In the genomic region with DNA sequence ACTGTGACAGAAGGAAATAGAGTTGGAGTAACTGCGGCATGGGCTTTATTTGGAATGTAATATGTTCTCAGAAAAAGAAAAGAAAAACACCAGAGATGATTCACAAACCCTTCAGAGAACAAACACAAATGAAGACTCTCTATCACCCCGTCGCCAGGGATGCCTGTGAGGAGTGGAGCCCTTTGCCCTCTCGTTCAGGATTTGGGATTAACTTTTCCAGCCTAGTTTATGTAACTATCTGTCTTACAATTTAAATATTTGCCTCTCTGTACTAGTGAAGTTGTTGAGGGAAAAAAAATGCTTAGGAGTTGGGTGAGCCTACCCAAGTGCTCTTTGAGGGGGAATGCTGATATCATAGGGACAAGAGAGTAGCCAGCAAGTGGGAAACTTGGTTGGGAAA, we compare ENCODE assay signal across 20 mouse cellular contexts.
DNase-seq lines count a peak whose midpoint lies in the region; ATAC-seq and TF ChIP-seq lines count a peak whose summit lies in the region.
"Had no signal": no experiment of that assay in that cellular context is flagged by ENCODE, and none has a peak within 500 bp of the region (broad histone marks: within the 10 kb centered on the region; RNA-seq: fewer than 3 reads in every experiment).

No protein-coding gene starts in this region.

- peak; percentile 47 for DNase-seq in intestine, embryonic 14.5 days (ENCODE audit: low spot score)
- DNase-seq in liver, embryonic 11.5 days (ENCODE audit: low spot score): no peak
- peak; percentile 41 for DNase-seq in kidney, postnatal 14 days
- DNase-seq in cerebellum, postnatal 10 days: no peak
- DNase-seq: adrenal gland, postnatal 14 days; cerebellum, adult 11 months; cerebellum, postnatal 25 days; embryo, embryonic 11 days; gastrocnemius, postnatal 36 days; lung, embryonic 14.5 days; lung, postnatal 36 days had no signal

- no peak for TF ChIP-seq CTCF in small intestine, adult 2 months (IDR thresholded peaks at IDR 0.05; ENCODE audit: extremely low read depth, insufficient read length, insufficient replicate concordance, low read depth, low read length)

- H3K9me3 ChIP-seq in intestine, embryonic 14.5 days (ENCODE audit: control insufficient read depth, low read length): no peaks in the 10 kb centered on the region
- no peaks in the 10 kb centered on the region for H3K9me3 ChIP-seq in intestine, embryonic 15.5 days
- no peaks in the 10 kb centered on the region for H3K9me3 ChIP-seq in liver, embryonic 12.5 days (replicated peaks)
- H3K9me3 ChIP-seq in liver, embryonic 11.5 days (ENCODE audit: control insufficient read depth, low read length): no peaks in the 10 kb centered on the region
- H3K9me3 ChIP-seq: forebrain, embryonic 15.5 days; G1E; heart, embryonic 10.5 days; hindbrain, embryonic 12.5 days had no signal

- H3K27me3 ChIP-seq in intestine, embryonic 14.5 days (replicated peaks; ENCODE audit: control insufficient read depth, insufficient read depth, low read length): no peaks in the 10 kb centered on the region
- no peaks in the 10 kb centered on the region for H3K27me3 ChIP-seq in intestine, embryonic 15.5 days (replicated peaks)
- H3K27me3 ChIP-seq in liver, embryonic 12.5 days (replicated peaks): no peaks in the 10 kb centered on the region
- no peaks in the 10 kb centered on the region for H3K27me3 ChIP-seq in liver, embryonic 11.5 days (replicated peaks; ENCODE audit: control insufficient read depth, insufficient read depth, low read length)
- H3K27me3 ChIP-seq in small intestine, adult 2 months (ENCODE audit: control insufficient read depth, insufficient read depth, low read length): no peaks in the 10 kb centered on the region
- H3K27me3 ChIP-seq: forebrain, embryonic 15.5 days; hindbrain, embryonic 12.5 days had no signal

- H3K27ac ChIP-seq in intestine, embryonic 14.5 days (ENCODE audit: low read depth): 0 out of 2 replicates have a peak overlapping the region, but pooled peaks have one; percentile 43
- no peak overlapping the region for H3K27ac ChIP-seq in intestine, embryonic 15.5 days
- H3K27ac ChIP-seq in liver, embryonic 12.5 days: 0 out of 2 replicates have a peak overlapping the region, but pooled peaks have one; percentile 20
- no peak overlapping the region for H3K27ac ChIP-seq in liver, embryonic 11.5 days (ENCODE audit: low read depth, low read length)
- H3K27ac ChIP-seq in small intestine, adult 2 months (ENCODE audit: insufficient read depth, low read depth, low read length): peak overlapping the region; percentile 47
- H3K27ac ChIP-seq: forebrain, embryonic 15.5 days; hindbrain, embryonic 12.5 days; kidney, postnatal 0 days had no signal

- WGBS in intestine, embryonic 14.5 days: 23% methylated on average over 4 of the region's 4 CpGs
- WGBS in intestine, embryonic 15.5 days: 32% methylated on average over 4 of the region's 4 CpGs
- WGBS in liver, embryonic 12.5 days (ENCODE audit: insufficient replicate concordance): 71% methylated on average over 4 of the region's 4 CpGs
- WGBS in liver, embryonic 11.5 days: 67% methylated on average over 4 of the region's 4 CpGs
- 23% methylated on average over 4 of the region's 4 CpGs for WGBS in small intestine, adult 2 months

- H3K4me1 ChIP-seq in intestine, embryonic 14.5 days (replicated peaks; ENCODE audit: control insufficient read depth, insufficient read depth, low read length): peaks cover 7% of the 10 kb centered on the region
- peaks cover 15% of the 10 kb centered on the region for H3K4me1 ChIP-seq in intestine, embryonic 15.5 days (replicated peaks)
- H3K4me1 ChIP-seq in liver, embryonic 12.5 days: peaks cover 55% of the 10 kb centered on the region
- H3K4me1 ChIP-seq in liver, embryonic 11.5 days (replicated peaks; ENCODE audit: control insufficient read depth, insufficient read depth, low read length): peaks cover 37% of the 10 kb centered on the region
- peaks cover 30% of the 10 kb centered on the region for H3K4me1 ChIP-seq in small intestine, adult 2 months (ENCODE audit: control insufficient read depth, insufficient read depth, insufficient read length, low read length)

- no peak overlapping the region for H3K4me2 ChIP-seq in intestine, embryonic 14.5 days (ENCODE audit: low read length)
- no peak overlapping the region for H3K4me2 ChIP-seq in intestine, embryonic 15.5 days (replicated peaks)
- no peak overlapping the region for H3K4me2 ChIP-seq in liver, embryonic 12.5 days
- no peak overlapping the region for H3K4me2 ChIP-seq in liver, embryonic 11.5 days
- H3K4me2 ChIP-seq: forebrain, embryonic 15.5 days; hindbrain, embryonic 12.5 days; lung, embryonic 14.5 days had no signal

- ATAC-seq in intestine, embryonic 14.5 days (replicated peaks; ENCODE audit: low FRiP score, low TSS enrichment, low read depth): no peak
- no peak for ATAC-seq in intestine, embryonic 15.5 days
- ATAC-seq in liver, embryonic 12.5 days: no peak
- no peak for ATAC-seq in liver, embryonic 11.5 days (replicated peaks; ENCODE audit: low FRiP score)
- no peak for ATAC-seq in granulocyte monocyte progenitor cell, adult 5-6 weeks (replicated peaks; ENCODE audit: poor library complexity, severe bottlenecking)
- ATAC-seq: forebrain, embryonic 15.5 days had no signal

- no peak for TF ChIP-seq POLR2A in small intestine, adult 2 months (IDR thresholded peaks at IDR 0.05; ENCODE audit: low read depth, low read length)

- H3K4me3 ChIP-seq in intestine, embryonic 14.5 days (ENCODE audit: low read depth, low read length): no peak overlapping the region
- H3K4me3 ChIP-seq in intestine, embryonic 15.5 days (replicated peaks): no peak overlapping the region
- H3K4me3 ChIP-seq in liver, embryonic 12.5 days: no peak overlapping the region
- no peak overlapping the region for H3K4me3 ChIP-seq in liver, embryonic 11.5 days (ENCODE audit: low read depth, low read length)
- H3K4me3 ChIP-seq in small intestine, adult 2 months (ENCODE audit: low read depth, low read length): no peak overlapping the region
- H3K4me3 ChIP-seq: forebrain, embryonic 15.5 days; heart, embryonic 10.5 days; hindbrain, embryonic 12.5 days had no signal

- no peak overlapping the region for H3K9ac ChIP-seq in intestine, embryonic 14.5 days (ENCODE audit: low read length)
- H3K9ac ChIP-seq in intestine, embryonic 15.5 days: no peak overlapping the region
- no peak overlapping the region for H3K9ac ChIP-seq in liver, embryonic 12.5 days
- no peak overlapping the region for H3K9ac ChIP-seq in liver, embryonic 11.5 days (ENCODE audit: low read depth, low read length)
- H3K9ac ChIP-seq: forebrain, embryonic 15.5 days; hindbrain, embryonic 12.5 days; lung, embryonic 14.5 days had no signal

- H3K36me3 ChIP-seq in intestine, embryonic 14.5 days (ENCODE audit: control insufficient read depth, insufficient read depth, low read length): peaks cover 3% of the 10 kb centered on the region; the same call in 1 of the 2 replicates
- no peaks in the 10 kb centered on the region for H3K36me3 ChIP-seq in intestine, embryonic 15.5 days
- H3K36me3 ChIP-seq in liver, embryonic 12.5 days: 0 out of 2 replicates have a peak, but pooled peaks cover 3% of the 10 kb centered on the region
- H3K36me3 ChIP-seq in liver, embryonic 11.5 days (ENCODE audit: control insufficient read depth, insufficient read depth, low read length): peaks cover 3% of the 10 kb centered on the region; the same call in 1 of the 2 replicates
- peaks cover 8% of the 10 kb centered on the region for H3K36me3 ChIP-seq in small intestine, adult 2 months (ENCODE audit: control insufficient read depth, insufficient read depth, low read length)
- H3K36me3 ChIP-seq: forebrain, embryonic 15.5 days had no signal

Comparison
In these comparisons a context has a peak if more than half of its experiments do, and no peak if none do; other contexts are left out.
1. H3K27ac ChIP-seq: peak in intestine, embryonic 14.5 days (single experiment), liver, embryonic 12.5 days (single experiment) and small intestine, adult 2 months (single experiment); none in intestine, embryonic 15.5 days (single experiment) and liver, embryonic 11.5 days (single experiment).
2. DNase-seq: peak in intestine, embryonic 14.5 days (single experiment) and kidney, postnatal 14 days (single experiment); none in liver, embryonic 11.5 days (single experiment) and cerebellum, postnatal 10 days (0 of 2).